Mouse (Mus musculus): ENCODE results near the gene Cfap45. TPM values are rescaled to one million over a fixed set of nuclear protein-coding genes. Genes with fewer than 3 reads are reported as not detected.

Gene Cfap45
- polyA plus RNA-seq, 1 experiment from 2014 or later = 3.0 TPM

DNA sequence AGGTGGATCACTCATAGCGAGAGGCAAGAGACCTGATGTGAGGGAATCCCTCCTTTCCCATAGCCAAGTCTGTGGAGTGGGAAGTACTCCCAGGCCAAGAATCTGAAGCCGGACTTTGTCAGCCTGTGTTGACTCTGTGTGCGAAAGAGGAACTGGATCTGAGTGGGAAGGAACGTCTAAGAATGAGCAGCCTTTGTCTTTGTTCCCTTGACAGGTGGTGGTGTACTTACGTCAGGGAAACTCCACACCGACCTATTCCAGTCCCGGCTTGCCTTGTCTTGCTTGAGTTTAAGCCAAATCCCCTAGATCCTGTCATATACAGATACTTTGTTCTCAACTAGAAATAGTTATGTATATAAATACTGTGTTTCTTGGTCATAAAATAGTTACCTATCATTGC lies 1.9 kb downstream of the Cfap45 start:
- no peak overlapping the region for H3K4me3 ChIP-seq (replicated peaks; ENCODE audit: low read length)
- H3K4me2 ChIP-seq (ENCODE audit: low read length) = no peak overlapping the region
- 64% methylated on average over 7 of the region's 7 CpGs for WGBS
- H3K9ac ChIP-seq (replicated peaks; ENCODE audit: low read depth, low read length) = no peak overlapping the region
- H3K36me3 ChIP-seq (ENCODE audit: control insufficient read depth, insufficient read depth) = no peaks in the 10 kb centered on the region
- H3K27me3 ChIP-seq (replicated peaks; ENCODE audit: control insufficient read depth, insufficient read depth, low read length) = no peaks in the 10 kb centered on the region; the same call in 1 of the 2 replicates
- ATAC-seq = no peak
- H3K27ac ChIP-seq (ENCODE audit: low read length) = no peak overlapping the region
- H3K9me3 ChIP-seq (ENCODE audit: control insufficient read depth, low read length) = peaks cover 2% of the 10 kb centered on the region; the same call in 1 of the 2 replicates
- H3K4me1 ChIP-seq (replicated peaks; ENCODE audit: control insufficient read depth, insufficient read depth, low read length) = peaks cover 10% of the 10 kb centered on the region

DNA sequence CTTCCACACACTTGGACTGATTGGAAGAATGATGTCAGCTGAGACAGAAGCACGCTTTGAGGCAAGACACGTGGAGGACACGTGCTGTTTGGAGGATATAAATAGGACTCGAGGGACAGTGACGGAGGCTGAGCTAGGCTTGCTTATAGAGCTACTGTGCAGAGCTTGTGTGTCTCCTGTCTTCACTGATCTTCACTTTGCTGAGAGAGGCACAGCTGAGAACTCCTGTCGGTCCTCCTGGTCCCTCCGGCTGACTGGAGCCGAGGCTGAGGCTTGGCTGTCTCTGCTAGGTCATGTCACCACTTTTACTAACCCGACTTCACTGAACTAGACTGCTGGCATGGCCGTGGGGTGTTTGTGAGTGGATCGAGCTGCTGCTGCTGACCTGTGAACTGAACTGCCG lies 3.1 kb downstream of the Cfap45 start:
- H3K9me3 ChIP-seq (ENCODE audit: control insufficient read depth, low read length) = no peaks in the 10 kb centered on the region
- H3K9ac ChIP-seq (replicated peaks; ENCODE audit: low read depth, low read length) = no peak overlapping the region
- no peak overlapping the region for H3K4me2 ChIP-seq (ENCODE audit: low read length)
- no peak overlapping the region for H3K4me3 ChIP-seq (replicated peaks; ENCODE audit: low read length)
- no peaks in the 10 kb centered on the region; the same call in 1 of the 2 replicates for H3K27me3 ChIP-seq (replicated peaks; ENCODE audit: control insufficient read depth, insufficient read depth, low read length)
- ATAC-seq = no peak
- H3K4me1 ChIP-seq (replicated peaks; ENCODE audit: control insufficient read depth, insufficient read depth, low read length) = peaks cover 10% of the 10 kb centered on the region
- H3K36me3 ChIP-seq (ENCODE audit: control insufficient read depth, insufficient read depth) = no peaks in the 10 kb centered on the region
- WGBS = 69% methylated on average over 12 of the region's 12 CpGs
- H3K27ac ChIP-seq (ENCODE audit: low read length) = no peak overlapping the region

DNA sequence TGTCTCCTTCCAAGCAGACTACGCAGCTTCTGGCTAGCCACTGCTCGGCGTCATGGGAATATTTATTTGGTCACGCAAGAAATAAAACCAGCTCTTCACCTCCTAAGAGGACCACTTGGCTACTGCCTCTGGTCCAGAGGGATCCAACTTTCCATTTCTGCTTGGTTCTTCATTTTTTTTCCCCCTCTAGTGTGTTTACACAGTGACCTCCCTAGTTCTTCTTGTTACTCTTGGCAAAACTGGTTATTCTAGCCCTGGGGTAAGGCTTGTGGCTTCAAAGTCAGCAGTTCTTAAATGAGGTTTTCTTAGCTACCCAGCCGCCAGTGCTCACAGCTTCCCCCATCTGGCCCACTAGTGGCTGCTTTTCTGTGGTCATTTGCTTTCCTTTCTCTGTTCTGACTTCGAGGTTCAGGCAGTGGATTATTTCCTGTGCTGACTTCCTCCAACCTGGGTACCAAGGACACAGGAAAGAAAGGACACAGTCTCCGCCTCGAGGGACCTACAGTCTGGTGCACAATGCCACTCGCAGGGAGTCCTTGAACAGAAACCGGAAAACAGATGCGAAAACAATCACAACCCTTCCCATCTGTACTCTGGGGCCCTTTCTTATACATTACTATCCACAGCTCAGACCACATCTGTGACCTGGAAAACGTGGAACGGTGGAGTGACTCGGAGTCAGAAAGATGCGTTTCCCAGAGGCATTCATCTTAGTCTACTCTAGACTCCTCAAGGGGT lies 4.6 kb downstream of the Cfap45 start:
- no peak overlapping the region for H3K4me2 ChIP-seq (ENCODE audit: low read length)
- no peak for ATAC-seq
- H3K36me3 ChIP-seq (ENCODE audit: control insufficient read depth, insufficient read depth) = no peaks in the 10 kb centered on the region
- WGBS = 55% methylated on average over 15 of the region's 15 CpGs
- peaks cover 12% of the 10 kb centered on the region for H3K4me1 ChIP-seq (replicated peaks; ENCODE audit: control insufficient read depth, insufficient read depth, low read length)
- no peak overlapping the region for H3K9ac ChIP-seq (replicated peaks; ENCODE audit: low read depth, low read length)
- H3K4me3 ChIP-seq (replicated peaks; ENCODE audit: low read length) = no peak overlapping the region
- H3K27ac ChIP-seq (ENCODE audit: low read length) = no peak overlapping the region
- no peaks in the 10 kb centered on the region; the same call in 1 of the 2 replicates for H3K27me3 ChIP-seq (replicated peaks; ENCODE audit: control insufficient read depth, insufficient read depth, low read length)
- no peaks in the 10 kb centered on the region for H3K9me3 ChIP-seq (ENCODE audit: control insufficient read depth, low read length)

GRCm38 (mm10) chr1:172525971-172526370 lies 5.4 kb downstream of the Cfap45 start:
- Histone ChIP-seq H3K9me3 (ENCODE audit: control insufficient read depth, low read length) (no peaks in the 10 kb centered on the region), H3K9ac (replicated peaks; ENCODE audit: low read depth, low read length) (no peak overlapping the region), H3K4me2 (ENCODE audit: low read length) (no peak overlapping the region), H3K27me3 (replicated peaks; ENCODE audit: control insufficient read depth, insufficient read depth, low read length) (no peaks in the 10 kb centered on the region; the same call in 1 of the 2 replicates), H3K4me1 (replicated peaks; ENCODE audit: control insufficient read depth, insufficient read depth, low read length) (peaks cover 6% of the 10 kb centered on the region), H3K4me3 (replicated peaks; ENCODE audit: low read length) (no peak overlapping the region), H3K36me3 (ENCODE audit: control insufficient read depth, insufficient read depth) (no peaks in the 10 kb centered on the region), H3K27ac (ENCODE audit: low read length) (no peak overlapping the region)
- 74% methylated on average over 7 of the region's 7 CpGs for WGBS
- no peak for ATAC-seq

DNA sequence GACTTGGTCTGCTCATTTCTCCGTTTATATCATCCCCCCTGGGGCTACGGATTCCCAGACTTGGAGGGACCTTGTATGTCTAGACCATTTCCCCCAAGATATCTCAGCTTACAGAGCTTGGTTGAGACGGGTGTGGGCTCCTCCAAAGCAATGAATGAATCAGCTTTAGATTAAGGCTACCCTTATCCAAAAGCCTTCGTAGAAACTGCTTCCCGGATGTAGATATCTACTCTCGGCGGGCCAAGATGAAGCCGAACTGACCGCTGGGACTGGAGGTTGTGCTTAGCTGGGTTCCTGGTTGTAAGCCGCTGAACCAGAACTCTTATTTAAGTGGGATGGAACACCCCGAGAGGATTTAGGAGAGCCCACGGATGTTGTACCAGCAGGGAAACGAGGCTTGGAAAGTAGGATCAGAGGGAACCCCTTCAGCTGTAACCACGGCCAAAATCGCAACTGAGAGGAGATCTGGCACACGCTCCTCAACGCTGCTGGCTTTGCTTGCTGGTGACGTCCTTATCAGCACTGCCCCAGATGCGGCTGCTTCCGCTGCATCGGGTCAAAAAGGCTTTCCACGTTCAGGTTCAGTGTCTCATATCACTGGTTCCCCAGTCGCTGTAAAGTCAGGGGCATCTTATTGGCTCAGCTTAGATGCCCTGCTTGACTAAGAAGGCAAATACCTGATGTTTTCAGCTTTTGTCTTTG lies 5.9 kb downstream of the Cfap45 start:
- Histone ChIP-seq H3K4me2 (ENCODE audit: low read length) (no peak overlapping the region), H3K9ac (replicated peaks; ENCODE audit: low read depth, low read length) (no peak overlapping the region), H3K36me3 (ENCODE audit: control insufficient read depth, insufficient read depth) (no peaks in the 10 kb centered on the region), H3K4me1 (replicated peaks; ENCODE audit: control insufficient read depth, insufficient read depth, low read length) (0 out of 2 replicates have a peak, but pooled peaks cover 2% of the 10 kb centered on the region), H3K9me3 (ENCODE audit: control insufficient read depth, low read length) (no peaks in the 10 kb centered on the region), H3K4me3 (replicated peaks; ENCODE audit: low read length) (no peak overlapping the region), H3K27ac (ENCODE audit: low read length) (no peak overlapping the region), H3K27me3 (replicated peaks; ENCODE audit: control insufficient read depth, insufficient read depth, low read length) (no peaks in the 10 kb centered on the region; the same call in 1 of the 2 replicates)
- no peak for ATAC-seq
- WGBS = 80% methylated on average over 23 of the region's 23 CpGs

GRCm38 (mm10) chr1:172527431-172527830 lies 6.8 kb downstream of the Cfap45 start:
- 94% methylated on average over 10 of the region's 10 CpGs for WGBS
- Histone ChIP-seq H3K27me3 (replicated peaks; ENCODE audit: control insufficient read depth, insufficient read depth, low read length) (no peaks in the 10 kb centered on the region; the same call in 1 of the 2 replicates), H3K4me2 (ENCODE audit: low read length) (no peak overlapping the region), H3K36me3 (ENCODE audit: control insufficient read depth, insufficient read depth) (no peaks in the 10 kb centered on the region), H3K9me3 (ENCODE audit: control insufficient read depth, low read length) (no peaks in the 10 kb centered on the region), H3K9ac (replicated peaks; ENCODE audit: low read depth, low read length) (no peak overlapping the region), H3K27ac (ENCODE audit: low read length) (no peak overlapping the region), H3K4me3 (replicated peaks; ENCODE audit: low read length) (no peak overlapping the region), H3K4me1 (replicated peaks; ENCODE audit: control insufficient read depth, insufficient read depth, low read length) (0 out of 2 replicates have a peak, but pooled peaks cover 3% of the 10 kb centered on the region)
- ATAC-seq = no peak

- Histone ChIP-seq H3K9ac (replicated peaks; ENCODE audit: low read depth, low read length) (no peak overlapping the region), H3K27ac (ENCODE audit: low read length) (no peak overlapping the region), H3K4me3 (replicated peaks; ENCODE audit: low read length) (no peak overlapping the region), H3K27me3 (replicated peaks; ENCODE audit: control insufficient read depth, insufficient read depth, low read length) (no peaks in the 10 kb centered on the region; the same call in 1 of the 2 replicates), H3K36me3 (ENCODE audit: control insufficient read depth, insufficient read depth) (no peaks in the 10 kb centered on the region), H3K9me3 (ENCODE audit: control insufficient read depth, low read length) (no peaks in the 10 kb centered on the region), H3K4me2 (ENCODE audit: low read length) (no peak overlapping the region), H3K4me1 (replicated peaks; ENCODE audit: control insufficient read depth, insufficient read depth, low read length) (0 out of 2 replicates have a peak, but pooled peaks cover 5% of the 10 kb centered on the region)
- WGBS = 5% methylated on average over 7 of the region's 7 CpGs
- peak; percentile 62 for ATAC-seq
These were observed 8.1 kb downstream of the Cfap45 start for GRCm38 (mm10) chr1:172528701-172529100.

GRCm38 (mm10) chr1:172530544-172531220 lies 10.1 kb downstream of the Cfap45 start:
- H3K27me3 ChIP-seq (replicated peaks; ENCODE audit: control insufficient read depth, insufficient read depth, low read length) = no peaks in the 10 kb centered on the region; the same call in 1 of the 2 replicates
- no peak overlapping the region for H3K4me3 ChIP-seq (replicated peaks; ENCODE audit: low read length)
- peak; percentile 21; the same call in 1 of the 2 replicates for ATAC-seq
- no peaks in the 10 kb centered on the region for H3K36me3 ChIP-seq (ENCODE audit: control insufficient read depth, insufficient read depth)
- H3K9ac ChIP-seq (replicated peaks; ENCODE audit: low read depth, low read length) = no peak overlapping the region
- H3K9me3 ChIP-seq (ENCODE audit: control insufficient read depth, low read length) = no peaks in the 10 kb centered on the region; the same call in 1 of the 2 replicates
- H3K27ac ChIP-seq (ENCODE audit: low read length) = no peak overlapping the region
- H3K4me2 ChIP-seq (ENCODE audit: low read length) = no peak overlapping the region
- WGBS = 20% methylated on average over 8 of the region's 8 CpGs
- H3K4me1 ChIP-seq (replicated peaks; ENCODE audit: control insufficient read depth, insufficient read depth, low read length) = 0 out of 2 replicates have a peak, but pooled peaks cover 5% of the 10 kb centered on the region

DNA sequence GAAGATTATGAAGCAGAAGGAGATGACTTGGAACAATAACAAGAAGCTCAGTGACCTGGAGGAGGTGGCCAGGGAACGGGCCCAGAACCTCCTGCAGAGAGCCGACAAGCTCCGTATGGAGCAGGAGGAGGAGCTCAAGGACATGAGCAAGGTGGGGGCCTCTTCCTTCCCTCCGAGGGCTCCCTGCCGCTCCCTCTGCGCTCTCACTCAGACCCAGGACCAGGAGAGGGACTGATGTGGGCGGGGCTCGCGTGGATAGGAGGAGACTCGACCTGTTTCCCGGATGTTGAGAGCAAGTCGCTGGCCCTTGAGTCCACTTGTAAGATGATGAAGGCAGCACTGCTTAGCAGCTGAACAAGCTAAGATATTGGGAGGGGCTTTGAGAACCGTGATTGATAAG lies 11.9 kb downstream of the Cfap45 start:
- peak overlapping the region; percentile 35 for H3K4me2 ChIP-seq (ENCODE audit: low read length)
- no peaks in the 10 kb centered on the region for H3K36me3 ChIP-seq (ENCODE audit: control insufficient read depth, insufficient read depth)
- no peak overlapping the region for H3K27ac ChIP-seq (ENCODE audit: low read length)
- no peaks in the 10 kb centered on the region for H3K27me3 ChIP-seq (replicated peaks; ENCODE audit: control insufficient read depth, insufficient read depth, low read length)
- 0 out of 2 replicates have a peak, but pooled peaks cover 5% of the 10 kb centered on the region for H3K4me1 ChIP-seq (replicated peaks; ENCODE audit: control insufficient read depth, insufficient read depth, low read length)
- peak overlapping the region; percentile 10 for H3K4me3 ChIP-seq (replicated peaks; ENCODE audit: low read length)
- peak; percentile 43 for ATAC-seq
- H3K9me3 ChIP-seq (ENCODE audit: control insufficient read depth, low read length) = no peaks in the 10 kb centered on the region; the same call in 1 of the 2 replicates
- H3K9ac ChIP-seq (replicated peaks; ENCODE audit: low read depth, low read length) = no peak overlapping the region
- 4% methylated on average over 13 of the region's 13 CpGs for WGBS

Data from forebrain, embryonic 16.5 days (tissue).